Mouse (Mus musculus): ENCODE measurements around the gene Fam69a. TPM values are rescaled to one million over a fixed set of nuclear protein-coding genes. Genes with fewer than 3 reads are reported as not detected.

Fam69a gene
- polyA plus RNA-seq, 1 experiment from 2014 or later, result 70.2 TPM

DNA sequence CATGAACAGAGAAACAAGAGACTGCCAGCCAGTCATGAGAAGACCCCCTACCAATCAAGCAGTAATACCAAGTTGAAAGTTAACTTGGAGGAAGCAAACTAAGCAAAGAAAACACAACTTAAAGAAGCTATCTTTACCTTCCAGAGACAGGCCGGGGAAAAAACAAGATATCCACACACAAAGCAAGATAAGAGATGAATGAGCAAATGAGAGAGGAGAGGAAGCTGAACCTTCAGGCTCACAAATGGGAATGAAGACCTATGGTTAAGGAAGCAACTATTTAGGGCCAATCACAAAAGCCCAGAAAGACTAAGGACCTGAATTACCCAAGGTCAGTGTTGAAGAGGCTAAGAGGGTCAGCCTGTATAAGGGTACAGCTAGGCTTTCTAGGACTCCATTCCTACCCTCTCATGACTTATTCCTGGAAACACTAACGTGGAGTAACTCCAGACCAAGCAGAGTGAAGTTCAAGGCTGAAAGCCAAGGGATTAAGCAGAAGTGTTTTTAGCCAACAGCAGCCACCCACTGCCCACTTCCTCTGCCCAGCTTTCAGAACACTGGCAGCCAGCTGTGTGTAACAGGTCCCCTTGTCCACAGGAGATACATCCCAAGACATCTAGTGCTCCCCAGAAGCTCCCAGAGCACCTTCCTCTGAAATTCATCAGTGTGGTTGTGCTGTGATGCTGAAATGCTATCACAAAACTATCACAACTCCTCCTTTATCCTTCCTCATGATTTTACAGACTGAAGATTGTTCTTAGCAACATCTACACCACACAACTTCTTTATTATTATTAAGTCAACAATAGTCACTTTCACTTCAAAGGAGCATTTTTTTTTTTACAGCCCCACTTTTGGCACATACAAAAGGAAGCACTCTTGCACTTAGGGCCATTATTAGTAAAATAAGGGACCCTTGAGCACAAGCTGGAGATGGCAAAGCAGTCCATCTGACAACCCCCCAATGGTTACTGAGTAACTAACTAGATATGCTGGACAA is 120.5 kb downstream of the Fam69a start:
- no peak for ATAC-seq (ENCODE audit: low read depth)
- H3K36me3 ChIP-seq (ENCODE audit: control insufficient read depth, insufficient read depth, low read length), result no peaks in the 10 kb centered on the region
- 67% methylated on average over 2 of the region's 2 CpGs for WGBS
- H3K4me2 ChIP-seq (ENCODE audit: low read depth, low read length), result no peak overlapping the region
- no peaks in the 10 kb centered on the region for H3K9me3 ChIP-seq (ENCODE audit: control insufficient read depth, low read length)
- no peaks in the 10 kb centered on the region for H3K27me3 ChIP-seq (ENCODE audit: control insufficient read depth, insufficient read depth, low read length)
- H3K4me3 ChIP-seq (ENCODE audit: low read depth, low read length), result no peak overlapping the region
- no peak overlapping the region for H3K27ac ChIP-seq (ENCODE audit: low read depth, low read length)
- H3K9ac ChIP-seq (replicated peaks; ENCODE audit: low read depth, low read length), result no peak overlapping the region
- peaks cover 2% of the 10 kb centered on the region; the same call in 1 of the 2 replicates for H3K4me1 ChIP-seq (ENCODE audit: control insufficient read depth, insufficient read depth, low read length)

DNA sequence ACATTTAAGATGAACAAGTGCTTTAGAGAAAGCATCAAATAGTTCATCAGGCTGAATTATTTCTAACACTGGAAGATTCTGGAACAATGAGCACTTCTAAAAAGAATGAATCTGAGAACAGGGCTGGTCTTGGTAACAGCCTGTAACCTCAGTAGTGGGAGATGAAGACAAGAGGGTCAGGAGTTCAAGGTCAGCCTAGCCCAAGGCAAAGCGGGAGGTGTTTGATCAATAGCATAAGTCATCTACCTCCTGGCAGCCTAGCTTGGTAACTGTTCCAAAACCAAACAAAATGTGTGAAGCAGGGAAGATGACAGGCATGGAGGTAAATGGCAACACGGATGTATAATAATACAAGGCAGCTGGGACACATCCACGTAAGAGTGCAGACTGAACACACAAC is 122.9 kb downstream of the Fam69a start:
- Histone ChIP-seq H3K4me2 (ENCODE audit: low read depth, low read length) (no peak overlapping the region), H3K9me3 (ENCODE audit: control insufficient read depth, low read length) (no peaks in the 10 kb centered on the region), H3K9ac (replicated peaks; ENCODE audit: low read depth, low read length) (no peak overlapping the region), H3K36me3 (ENCODE audit: control insufficient read depth, insufficient read depth, low read length) (no peaks in the 10 kb centered on the region), H3K27ac (ENCODE audit: low read depth, low read length) (no peak overlapping the region), H3K4me3 (ENCODE audit: low read depth, low read length) (no peak overlapping the region), H3K27me3 (ENCODE audit: control insufficient read depth, insufficient read depth, low read length) (no peaks in the 10 kb centered on the region), H3K4me1 (ENCODE audit: control insufficient read depth, insufficient read depth, low read length) (peaks cover 2% of the 10 kb centered on the region; the same call in 1 of the 2 replicates)
- 84% methylated on average over 3 of the region's 3 CpGs for WGBS
- no peak for ATAC-seq (ENCODE audit: low read depth)

DNA sequence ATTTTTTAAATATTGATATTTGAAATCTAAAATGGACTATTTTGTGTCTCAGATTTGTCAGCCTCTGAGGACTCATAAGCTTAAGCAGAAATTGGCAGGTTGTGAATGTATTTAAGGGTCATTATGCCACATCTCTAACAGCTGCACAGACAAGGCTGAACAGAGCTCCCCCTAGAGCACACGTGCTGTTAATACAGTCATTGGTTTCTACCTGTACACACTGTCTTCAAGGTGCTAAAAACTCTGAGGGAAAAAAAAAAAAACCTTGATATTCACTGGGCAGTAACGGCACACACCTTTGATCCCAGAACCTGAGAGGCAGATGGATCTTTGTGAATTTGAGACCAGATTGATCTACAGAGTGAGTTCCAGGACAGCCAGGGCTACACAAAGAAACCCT is 127.9 kb downstream of the Fam69a start:
- no peaks in the 10 kb centered on the region for H3K27me3 ChIP-seq (ENCODE audit: control insufficient read depth, insufficient read depth, low read length)
- 55% methylated on average over 2 of the region's 2 CpGs for WGBS
- H3K4me1 ChIP-seq (ENCODE audit: control insufficient read depth, insufficient read depth, low read length), result no peaks in the 10 kb centered on the region
- no peak overlapping the region for H3K27ac ChIP-seq (ENCODE audit: low read depth, low read length)
- H3K9me3 ChIP-seq (ENCODE audit: control insufficient read depth, low read length), result no peaks in the 10 kb centered on the region
- no peak overlapping the region for H3K9ac ChIP-seq (replicated peaks; ENCODE audit: low read depth, low read length)
- no peak overlapping the region for H3K4me3 ChIP-seq (ENCODE audit: low read depth, low read length)
- H3K4me2 ChIP-seq (ENCODE audit: low read depth, low read length), result no peak overlapping the region
- no peak for ATAC-seq (ENCODE audit: low read depth)
- no peaks in the 10 kb centered on the region for H3K36me3 ChIP-seq (ENCODE audit: control insufficient read depth, insufficient read depth, low read length)

Other genes with a start within 250 kb of the Fam69a start
- gene Ube2d2b, start 157.0 kb downstream of the Fam69a start, polyA plus RNA-seq (2014; fragmentation: Nextera tagmentation; extraction: Ambion mirVana), result 0.36 and 1.1 TPM in 2 replicates
- gene Evi5, start 112.0 kb downstream of the Fam69a start, polyA plus RNA-seq (2014; fragmentation: Nextera tagmentation; extraction: Ambion mirVana), result 56.8 and 59.9 TPM in 2 replicates
- 62.4 and 68.8 TPM in 2 replicates for gene Rpl5, start 86.6 kb downstream of the Fam69a start, polyA plus RNA-seq (2014; fragmentation: Nextera tagmentation; extraction: Ambion mirVana)
- gene Mtf2, start 78.6 kb upstream of the Fam69a start, polyA plus RNA-seq (2014; fragmentation: Nextera tagmentation; extraction: Ambion mirVana), result 86.5 and 87.2 TPM in 2 replicates
- gene Tmed5, start 145.5 kb upstream of the Fam69a start, polyA plus RNA-seq (2014; fragmentation: Nextera tagmentation; extraction: Ambion mirVana), result 24.4 and 25.5 TPM in 2 replicates
- 2.0 and 2.2 TPM in 2 replicates for gene Ccdc18, start 145.8 kb upstream of the Fam69a start, polyA plus RNA-seq (2014; fragmentation: Nextera tagmentation; extraction: Ambion mirVana)